Mouse (Mus musculus): ENCODE data around the gene Tcf12. TPM values are rescaled to one million over a fixed set of nuclear protein-coding genes. Genes with fewer than 3 reads are reported as not detected.

Gene Tcf12
- polyA plus RNA-seq, 1 experiment from 2014 or later: 8.4 TPM

- Histone ChIP-seq H3K4me1 (replicated peaks) (no peaks in the 10 kb centered on the region; the same call in 1 of the 2 replicates), H3K9me3 (replicated peaks) (no peaks in the 10 kb centered on the region), H3K36me3 (replicated peaks) (peaks cover 4% of the 10 kb centered on the region), H3K27ac (replicated peaks) (no peak overlapping the region), H3K9ac (no peak overlapping the region), H3K27me3 (no peaks in the 10 kb centered on the region), H3K4me3 (replicated peaks) (no peak overlapping the region), H3K4me2 (no peak overlapping the region)
- ATAC-seq (ENCODE audit: insufficient read depth): no peak
- WGBS (ENCODE audit: insufficient replicate concordance): 67% methylated on average over 5 of the region's 5 CpGs
Measured at GRCm38 (mm10) chr9:71837366-71837765, 274.3 kb downstream of the Tcf12 start.

- no peak for ATAC-seq (ENCODE audit: insufficient read depth)
- Histone ChIP-seq H3K27me3 (no peaks in the 10 kb centered on the region), H3K9ac (no peak overlapping the region), H3K4me1 (replicated peaks) (peaks cover 3% of the 10 kb centered on the region; the same call in 1 of the 2 replicates), H3K36me3 (replicated peaks) (no peaks in the 10 kb centered on the region), H3K4me3 (replicated peaks) (no peak overlapping the region), H3K27ac (replicated peaks) (no peak overlapping the region), H3K4me2 (no peak overlapping the region), H3K9me3 (replicated peaks) (no peaks in the 10 kb centered on the region)
- 74% methylated on average over 1 of the region's 1 CpGs for WGBS (ENCODE audit: insufficient replicate concordance)
Measured at GRCm38 (mm10) chr9:71836366-71836765, 275.3 kb downstream of the Tcf12 start.

DNA sequence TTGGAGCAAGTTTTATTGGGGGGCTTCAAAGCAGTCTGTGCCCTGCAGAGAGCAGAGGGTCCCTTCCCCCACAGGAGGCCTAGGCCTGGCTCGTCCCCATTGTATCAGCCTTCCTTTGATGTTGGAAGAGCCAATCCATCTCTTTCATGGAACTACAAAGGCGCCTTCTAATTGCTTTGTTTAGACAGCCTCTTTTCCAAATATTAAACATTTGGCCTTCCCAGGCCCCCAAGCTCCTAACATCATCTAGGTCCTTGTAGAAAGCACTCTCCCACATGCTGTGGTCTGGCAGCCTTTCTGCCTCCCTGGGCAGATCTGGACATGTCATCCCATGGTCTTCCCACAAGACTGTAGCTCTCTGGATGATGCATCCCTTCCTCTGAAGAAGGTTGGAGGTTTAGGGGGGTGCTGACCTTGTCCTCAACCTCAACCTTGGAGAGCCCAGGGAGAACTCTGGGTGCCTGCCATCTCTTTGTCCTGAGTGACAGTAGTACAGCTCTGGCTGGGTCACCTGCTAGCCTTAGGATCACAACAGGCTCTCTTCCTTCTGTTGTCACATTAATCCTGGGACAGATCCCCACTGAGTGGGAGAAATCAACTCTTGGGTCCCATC is 276.4 kb downstream of the Tcf12 start:
- Histone ChIP-seq H3K4me2 (no peak overlapping the region), H3K4me1 (replicated peaks) (peaks cover 3% of the 10 kb centered on the region; the same call in 1 of the 2 replicates), H3K9ac (no peak overlapping the region), H3K27me3 (no peaks in the 10 kb centered on the region), H3K4me3 (replicated peaks) (no peak overlapping the region), H3K36me3 (replicated peaks) (no peaks in the 10 kb centered on the region), H3K9me3 (replicated peaks) (no peaks in the 10 kb centered on the region), H3K27ac (replicated peaks) (no peak overlapping the region)
- ATAC-seq (ENCODE audit: insufficient read depth): no peak
- WGBS (ENCODE audit: insufficient replicate concordance): 40% methylated on average over 2 of the region's 2 CpGs

DNA sequence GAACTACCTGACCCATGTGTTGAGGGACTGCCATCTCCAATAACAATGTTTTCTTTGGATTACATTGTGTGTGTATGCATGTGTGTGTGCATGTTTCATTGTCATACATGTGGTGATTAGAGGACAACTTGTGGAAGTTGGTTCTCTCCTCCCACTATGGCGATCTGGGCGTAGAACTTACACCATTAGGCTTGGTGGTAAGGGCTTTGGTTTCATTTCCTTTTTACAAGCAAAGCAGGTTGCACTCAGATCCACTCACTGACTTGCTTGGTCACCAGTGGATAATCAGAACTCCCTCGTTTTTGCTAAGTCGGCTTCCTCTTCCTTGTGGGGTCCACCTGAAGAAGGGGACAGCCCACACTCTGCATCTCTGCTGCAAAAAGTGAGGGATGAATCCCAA is 277.0 kb downstream of the Tcf12 start:
- Histone ChIP-seq H3K36me3 (replicated peaks) (no peaks in the 10 kb centered on the region), H3K9ac (no peak overlapping the region), H3K27me3 (no peaks in the 10 kb centered on the region), H3K4me2 (no peak overlapping the region), H3K9me3 (replicated peaks) (no peaks in the 10 kb centered on the region), H3K4me3 (replicated peaks) (no peak overlapping the region), H3K27ac (replicated peaks) (no peak overlapping the region), H3K4me1 (replicated peaks) (peaks cover 3% of the 10 kb centered on the region; the same call in 1 of the 2 replicates)
- ATAC-seq (ENCODE audit: insufficient read depth): no peak
- WGBS (ENCODE audit: insufficient replicate concordance): 44% methylated on average over 4 of the region's 4 CpGs

GRCm38 (mm10) chr9:71831756-71832699 is 279.6 kb downstream of the Tcf12 start:
- peak; percentile 54 for ATAC-seq (ENCODE audit: insufficient read depth)
- Histone ChIP-seq H3K27ac (replicated peaks) (no peak overlapping the region), H3K4me2 (peak overlapping the region; percentile 41), H3K4me3 (replicated peaks) (no peak overlapping the region), H3K4me1 (replicated peaks) (peaks cover 3% of the 10 kb centered on the region; the same call in 1 of the 2 replicates), H3K9me3 (replicated peaks) (no peaks in the 10 kb centered on the region), H3K9ac (no peak overlapping the region), H3K36me3 (replicated peaks) (no peaks in the 10 kb centered on the region), H3K27me3 (no peaks in the 10 kb centered on the region)
- 46% methylated on average over 26 of the region's 26 CpGs for WGBS (ENCODE audit: insufficient replicate concordance)

GRCm38 (mm10) chr9:71830994-71831393 is 280.7 kb downstream of the Tcf12 start:
- Histone ChIP-seq H3K27me3 (no peaks in the 10 kb centered on the region), H3K4me3 (replicated peaks) (no peak overlapping the region), H3K9ac (no peak overlapping the region), H3K27ac (replicated peaks) (no peak overlapping the region), H3K36me3 (replicated peaks) (no peaks in the 10 kb centered on the region), H3K4me2 (no peak overlapping the region), H3K9me3 (replicated peaks) (no peaks in the 10 kb centered on the region), H3K4me1 (replicated peaks) (0 out of 2 replicates have a peak, but pooled peaks cover 3% of the 10 kb centered on the region)
- ATAC-seq (ENCODE audit: insufficient read depth): no peak
- WGBS (ENCODE audit: insufficient replicate concordance): 68% methylated on average over 4 of the region's 4 CpGs

GRCm38 (mm10) chr9:71830365-71830764 is 281.3 kb downstream of the Tcf12 start:
- ATAC-seq (ENCODE audit: insufficient read depth): no peak
- Histone ChIP-seq H3K4me1 (replicated peaks) (0 out of 2 replicates have a peak, but pooled peaks cover 3% of the 10 kb centered on the region), H3K4me2 (no peak overlapping the region), H3K9ac (no peak overlapping the region), H3K27ac (replicated peaks) (no peak overlapping the region), H3K4me3 (replicated peaks) (no peak overlapping the region), H3K27me3 (no peaks in the 10 kb centered on the region), H3K9me3 (replicated peaks) (no peaks in the 10 kb centered on the region), H3K36me3 (replicated peaks) (no peaks in the 10 kb centered on the region)
- WGBS (ENCODE audit: insufficient replicate concordance): 63% methylated on average over 5 of the region's 5 CpGs

DNA sequence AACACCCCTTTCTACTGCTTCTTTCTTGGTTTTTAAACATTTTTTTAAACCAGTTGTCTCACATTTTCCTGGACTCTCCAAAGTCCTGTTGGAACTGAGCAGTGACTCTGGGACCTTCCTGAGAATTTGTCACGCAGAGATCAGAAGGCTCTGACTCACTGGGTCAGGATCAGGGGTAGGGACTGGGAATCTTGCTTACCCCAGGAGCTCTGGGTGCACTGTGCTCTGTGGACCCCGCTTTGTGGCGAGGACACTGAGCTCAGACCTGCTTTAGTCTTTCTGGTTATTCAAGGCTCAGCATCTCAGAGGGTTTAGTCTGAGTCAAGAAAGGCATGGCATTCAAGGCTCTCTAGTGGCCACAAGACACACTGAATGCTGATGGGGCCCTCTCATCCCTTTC is 281.9 kb downstream of the Tcf12 start:
- H3K36me3 ChIP-seq (replicated peaks): no peaks in the 10 kb centered on the region
- no peaks in the 10 kb centered on the region for H3K9me3 ChIP-seq (replicated peaks)
- no peaks in the 10 kb centered on the region for H3K27me3 ChIP-seq
- H3K4me1 ChIP-seq (replicated peaks): 0 out of 2 replicates have a peak, but pooled peaks cover 3% of the 10 kb centered on the region
- no peak for ATAC-seq (ENCODE audit: insufficient read depth)
- H3K4me3 ChIP-seq (replicated peaks): no peak overlapping the region
- no peak overlapping the region for H3K4me2 ChIP-seq
- no peak overlapping the region for H3K9ac ChIP-seq
- WGBS (ENCODE audit: insufficient replicate concordance): 67% methylated on average over 3 of the region's 3 CpGs
- no peak overlapping the region for H3K27ac ChIP-seq (replicated peaks)

DNA sequence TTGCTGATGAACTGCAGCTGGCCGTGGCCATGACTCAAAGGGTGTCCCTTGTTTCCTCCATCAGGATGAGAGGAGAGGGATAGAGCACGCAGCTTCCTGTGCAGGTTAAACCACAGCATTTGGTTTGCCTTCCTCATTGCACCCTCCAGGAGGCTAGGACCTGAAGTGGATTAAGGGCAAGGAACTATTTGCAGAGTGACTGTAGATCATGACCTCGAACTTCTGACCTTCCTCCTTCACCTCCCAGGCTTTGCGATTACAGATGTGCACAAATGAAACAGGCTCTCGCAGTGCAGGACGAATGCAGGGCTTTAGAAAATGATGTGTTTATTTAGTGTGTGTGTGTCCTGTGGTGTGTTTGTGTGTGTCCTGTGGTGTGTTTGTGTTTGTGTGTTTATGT is 282.5 kb downstream of the Tcf12 start:
- H3K4me1 ChIP-seq (replicated peaks): 0 out of 2 replicates have a peak, but pooled peaks cover 3% of the 10 kb centered on the region
- H3K27me3 ChIP-seq: no peaks in the 10 kb centered on the region
- no peaks in the 10 kb centered on the region for H3K9me3 ChIP-seq (replicated peaks)
- H3K27ac ChIP-seq (replicated peaks): no peak overlapping the region
- H3K4me3 ChIP-seq (replicated peaks): no peak overlapping the region
- WGBS (ENCODE audit: insufficient replicate concordance): 45% methylated on average over 6 of the region's 6 CpGs
- H3K36me3 ChIP-seq (replicated peaks): no peaks in the 10 kb centered on the region
- no peak overlapping the region for H3K4me2 ChIP-seq
- no peak for ATAC-seq (ENCODE audit: insufficient read depth)
- H3K9ac ChIP-seq: no peak overlapping the region

- Histone ChIP-seq H3K9me3 (replicated peaks) (no peaks in the 10 kb centered on the region), H3K4me2 (no peak overlapping the region), H3K9ac (no peak overlapping the region), H3K4me3 (replicated peaks) (no peak overlapping the region), H3K36me3 (replicated peaks) (no peaks in the 10 kb centered on the region), H3K4me1 (replicated peaks) (0 out of 2 replicates have a peak, but pooled peaks cover 3% of the 10 kb centered on the region), H3K27ac (replicated peaks) (no peak overlapping the region), H3K27me3 (no peaks in the 10 kb centered on the region)
- 81% methylated on average over 5 of the region's 5 CpGs for WGBS (ENCODE audit: insufficient replicate concordance)
- ATAC-seq (ENCODE audit: insufficient read depth): no peak
Measured at GRCm38 (mm10) chr9:71827371-71827770, 284.3 kb downstream of the Tcf12 start.

DNA sequence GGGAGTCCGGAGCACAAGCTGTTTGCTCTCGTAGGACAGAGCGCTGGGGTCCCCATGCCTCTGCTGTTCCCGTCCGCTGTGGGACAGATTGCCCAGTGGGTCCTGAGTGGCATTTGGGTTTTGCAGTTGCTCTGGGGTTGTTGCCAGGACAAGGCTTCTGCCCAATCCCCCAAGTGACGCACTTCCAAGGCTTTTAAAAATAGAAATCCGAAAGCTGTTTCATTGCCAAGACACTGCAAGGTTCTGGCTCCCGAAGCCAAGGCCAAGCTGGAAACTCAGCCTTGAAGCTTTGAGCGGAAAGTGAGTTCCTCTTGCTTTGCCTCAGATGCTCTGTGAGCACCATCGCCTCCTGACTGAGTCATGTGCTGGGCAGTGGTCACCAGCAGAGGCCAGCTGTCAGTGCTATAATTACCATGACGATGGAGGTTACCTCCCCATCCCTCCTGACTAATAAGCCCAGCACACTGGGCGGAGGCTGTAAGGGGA is 285.6 kb downstream of the Tcf12 start:
- Histone ChIP-seq H3K9ac (no peak overlapping the region), H3K36me3 (replicated peaks) (no peaks in the 10 kb centered on the region), H3K4me2 (no peak overlapping the region), H3K4me3 (replicated peaks) (no peak overlapping the region), H3K9me3 (replicated peaks) (no peaks in the 10 kb centered on the region), H3K4me1 (replicated peaks) (no peaks in the 10 kb centered on the region), H3K27ac (replicated peaks) (no peak overlapping the region), H3K27me3 (no peaks in the 10 kb centered on the region)
- ATAC-seq (ENCODE audit: insufficient read depth): no peak
- 69% methylated on average over 12 of the region's 12 CpGs for WGBS (ENCODE audit: insufficient replicate concordance)
